Mouse (Mus musculus) intestine, postnatal 0 days (tissue): Measurements from ENCODE around the gene Gm13275. TPM values are rescaled to one million over a fixed set of nuclear protein-coding genes. Genes with fewer than 3 reads are reported as not detected.

Experiments used
- ATAC-seq: fragments of 200-750 bp; cut with Nextera tagmentation; 2 replicates; pipeline ENCODE4 v1.8.0; 2017; ENCODE audit warnings: mild to moderate bottlenecking, moderate TSS enrichment, moderate library complexity
- H3K27ac ChIP-seq: fragments of 300-500 bp; sonication (generic); 2 replicates; pipeline ENCODE4 v1.5.1; 2014; ENCODE audit warnings: mild to moderate bottlenecking, low read depth, low read length, moderate library complexity
- H3K27me3 ChIP-seq: fragments of 300-500 bp; sonication (generic); replicated peaks from 2 replicates; pipeline ENCODE4 v1.6.1; 2014; ENCODE audit warnings: low read length, mixed read lengths; ENCODE audit not compliant: control insufficient read depth, insufficient read depth
- H3K36me3 ChIP-seq: fragments of 300-500 bp; sonication (generic); 2 replicates; pipeline ENCODE4 v1.6.1; 2014; ENCODE audit warnings: mild to moderate bottlenecking, moderate library complexity; ENCODE audit not compliant: control insufficient read depth, insufficient read depth
- H3K4me1 ChIP-seq: fragments of 300-500 bp; sonication (generic); replicated peaks from 2 replicates; pipeline ENCODE4 v1.6.1; 2014; ENCODE audit warnings: antibody characterized with exemption, low read length, mixed read lengths; ENCODE audit not compliant: control insufficient read depth, insufficient read depth
- H3K4me2 ChIP-seq: fragments of 300-500 bp; sonication (generic); replicated peaks from 2 replicates; pipeline ENCODE4 v1.6.1; 2014; ENCODE audit warnings: low read depth, mild to moderate bottlenecking, moderate library complexity
- H3K4me3 ChIP-seq: fragments of 300-500 bp; sonication (generic); 2 replicates; pipeline ENCODE4 v1.5.1; 2014; ENCODE audit warnings: low read depth, low read length
- H3K9ac ChIP-seq: fragments of 300-500 bp; sonication (generic); 2 replicates; pipeline ENCODE4 v1.6.1; 2014; ENCODE audit warnings: mild to moderate bottlenecking, low read depth, low read length
- H3K9me3 ChIP-seq: fragments of 300-500 bp; sonication (generic); 2 replicates; pipeline ENCODE4 v1.6.1; 2016; ENCODE audit warnings: mixed run types; ENCODE audit not compliant: control insufficient read depth
- CTCF ChIP-seq: sonication (generic); IDR thresholded peaks from 2 replicates; pipeline ENCODE4 v1.5.1; 2016; ENCODE audit warnings: low read depth, mild to moderate bottlenecking, control low read depth, antibody characterized with exemption, moderate library complexity
- WGBS: fragments of 180-500 bp; shearing (Covaris S2); extraction: QIAGEN DNeasy Blood & Tissue Kit; methylation state at CpG from one replicate; pipeline ENCODE4 v1.1.7; 2014; 5-methylcytosine and 5-hydroxymethylcytosine counted together
- polyA plus RNA-seq: library from polyadenylated mRNA; unstranded; fragments of >200 nt; fragmentation: Nextera tagmentation; extraction: Ambion mirVana; gene quantifications from 2 replicates; pipeline ENCODE4 v1.2.1, GENCODE M21; 2015

Gene Gm13275
- polyA plus RNA-seq, 1 experiment from 2014 or later = not detected

DNA sequence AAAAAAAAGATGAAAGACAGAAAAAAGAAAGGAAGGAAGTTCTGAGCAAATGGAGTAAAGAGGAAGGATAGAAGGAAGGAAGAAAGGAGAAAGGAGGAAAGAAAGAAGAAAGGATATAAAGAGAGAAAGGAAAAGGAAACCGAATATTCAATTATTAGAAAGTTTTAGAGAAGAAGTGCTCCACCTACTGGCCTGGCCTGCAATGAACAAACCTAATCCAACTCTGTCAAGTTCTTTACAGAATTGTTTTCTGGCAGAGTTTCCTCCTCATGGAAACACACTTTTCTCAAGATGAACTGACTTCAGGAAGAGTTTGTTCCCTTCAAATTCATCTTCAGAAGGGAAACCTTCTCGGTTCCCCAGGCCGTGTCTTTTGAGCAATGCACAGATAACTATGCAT, 44.5 kb downstream of the Gm13275 start:
- TF ChIP-seq CTCF = peak; percentile 64
- no peak overlapping the region for H3K4me3 ChIP-seq
- no peaks in the 10 kb centered on the region; the same call in 1 of the 2 replicates for H3K27me3 ChIP-seq
- H3K27ac ChIP-seq = no peak overlapping the region
- H3K4me1 ChIP-seq = no peaks in the 10 kb centered on the region
- no peak overlapping the region for H3K9ac ChIP-seq
- no peaks in the 10 kb centered on the region for H3K36me3 ChIP-seq
- H3K4me2 ChIP-seq = no peak overlapping the region
- no peaks in the 10 kb centered on the region for H3K9me3 ChIP-seq
- ATAC-seq = no peak
- 37% methylated on average over 3 of the region's 3 CpGs for whole genome bisulfite sequencing

DNA sequence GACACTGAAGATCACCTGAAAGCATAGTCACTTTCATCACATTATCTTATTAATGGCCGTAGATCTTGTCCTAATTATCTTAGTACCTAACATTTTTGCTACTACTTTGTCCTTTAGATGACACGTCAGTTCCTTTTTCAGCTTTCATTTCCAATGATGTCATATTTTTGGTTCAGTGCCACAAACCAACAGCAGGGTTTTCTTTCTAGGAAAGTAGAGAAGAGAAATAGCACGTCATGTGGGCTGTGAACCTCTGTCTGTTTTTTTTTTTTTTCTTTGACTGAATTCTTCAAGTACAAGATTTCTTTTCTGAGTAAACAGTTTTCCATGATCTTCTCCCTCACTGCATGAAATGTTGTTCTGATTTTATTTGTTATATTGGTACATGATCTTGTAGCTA, 45.8 kb downstream of the Gm13275 start:
- Histone ChIP-seq H3K4me3 (no peak overlapping the region), H3K4me2 (no peak overlapping the region), H3K9ac (no peak overlapping the region), H3K27ac (no peak overlapping the region), H3K36me3 (no peaks in the 10 kb centered on the region), H3K4me1 (no peaks in the 10 kb centered on the region), H3K9me3 (no peaks in the 10 kb centered on the region), H3K27me3 (no peaks in the 10 kb centered on the region; the same call in 1 of the 2 replicates)
- no peak for TF ChIP-seq CTCF
- ATAC-seq = no peak
- WGBS = 70% methylated on average over 3 of the region's 3 CpGs

DNA sequence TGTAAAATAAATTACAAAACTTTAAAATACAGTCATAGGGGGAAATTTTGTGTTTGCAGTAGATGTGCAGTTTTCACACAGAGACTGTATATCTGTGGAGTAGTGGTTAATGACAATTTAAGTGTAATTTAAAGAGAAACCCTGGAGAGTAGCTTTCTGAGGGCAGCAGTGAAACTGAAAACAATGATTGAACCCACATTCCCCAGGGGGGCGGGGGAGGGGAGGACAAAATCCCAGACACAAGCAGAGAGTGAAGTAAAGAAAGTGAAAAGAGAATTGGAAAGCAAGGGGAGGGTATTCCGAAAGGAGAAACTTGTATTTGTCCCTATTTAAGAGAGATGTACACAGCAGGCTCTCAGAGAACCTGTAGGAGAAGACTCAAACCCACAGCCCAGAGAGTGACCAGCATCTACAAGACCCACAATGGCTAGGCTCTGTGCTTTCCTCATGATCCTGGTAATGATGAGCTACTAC, 47.2 kb downstream of the Gm13275 start, which contains the start of gene Ifna4:
Ifna4 (plus strand) TSS at position 424 of the 474 bp plus-strand sequence.
- WGBS = 61% methylated on average over 2 of the region's 2 CpGs
- H3K27ac ChIP-seq = no peak within 1 kb of the TSS
- H3K4me2 ChIP-seq = no peak within 1 kb of the TSS
- H3K27me3 ChIP-seq = no peaks in the 10 kb centered on the region; the same call in 1 of the 2 replicates
- H3K9ac ChIP-seq = no peak within 1 kb of the TSS
- no peaks in the 10 kb centered on the region for H3K9me3 ChIP-seq
- no peak within 1 kb of the TSS for H3K4me3 ChIP-seq
- TF ChIP-seq CTCF = no peak
- no peaks in the 10 kb centered on the region for H3K4me1 ChIP-seq
- ATAC-seq = no peak
- H3K36me3 ChIP-seq = no peaks in the 10 kb centered on the region

Other genes starting within 250 kb of the Gm13275 start
- gene Ifna15, start 236.2 kb upstream of the Gm13275 start, polyA plus RNA-seq = not detected in 2 replicates
- not detected in 2 replicates for gene Ifna14, start 222.7 kb upstream of the Gm13275 start, polyA plus RNA-seq
- not detected in 2 replicates for gene Ifna9, start 202.1 kb upstream of the Gm13275 start, polyA plus RNA-seq
- gene Ifna12, start 191.1 kb upstream of the Gm13275 start, polyA plus RNA-seq = not detected in 2 replicates
- gene C87499, start 160.1 kb upstream of the Gm13275 start, polyA plus RNA-seq = not detected in 2 replicates
- not detected in 2 replicates for gene Ifna13, start 150.0 kb upstream of the Gm13275 start, polyA plus RNA-seq
- not detected in 2 replicates for gene Ifna16, start 117.6 kb upstream of the Gm13275 start, polyA plus RNA-seq
- gene Ifna2, start 110.6 kb upstream of the Gm13275 start, polyA plus RNA-seq = not detected in 2 replicates
- not detected in 2 replicates for gene Ifnab, start 103.1 kb upstream of the Gm13275 start, polyA plus RNA-seq
- 0.16 and 0.43 TPM in 2 replicates for gene Gm26566, start 72.7 kb upstream of the Gm13275 start, polyA plus RNA-seq
- 40.5 and 42.5 TPM in 2 replicates for gene Klhl9, start 72.0 kb upstream of the Gm13275 start, polyA plus RNA-seq
- not detected in 2 replicates for gene Gm13271, start 39.6 kb upstream of the Gm13275 start, polyA plus RNA-seq
- 0.20 TPM in 1 of 2 replicates, not detected in the other for gene Gm13283, start 34.4 kb upstream of the Gm13275 start, polyA plus RNA-seq
- gene Gm13290, start 20.7 kb upstream of the Gm13275 start, polyA plus RNA-seq = 0.13 TPM in 1 of 2 replicates, not detected in the other
- gene Gm13289, start 17.6 kb upstream of the Gm13275 start, polyA plus RNA-seq = not detected in 2 replicates
- not detected in 2 replicates for gene Gm13272, start 14.6 kb upstream of the Gm13275 start, polyA plus RNA-seq
- gene Ifnz, start 12.4 kb upstream of the Gm13275 start, polyA plus RNA-seq = 0.18 TPM in 1 of 2 replicates, not detected in the other
- gene Gm13276, start 8.8 kb upstream of the Gm13275 start, polyA plus RNA-seq = not detected in 2 replicates
- not detected in 2 replicates for gene Gm13277, start 5.9 kb upstream of the Gm13275 start, polyA plus RNA-seq
- gene Gm13278, start 2.9 kb upstream of the Gm13275 start, polyA plus RNA-seq = not detected in 2 replicates
- gene Gm13279, start 2.9 kb downstream of the Gm13275 start, polyA plus RNA-seq = not detected in 2 replicates
- gene Gm13285, start 5.2 kb downstream of the Gm13275 start, polyA plus RNA-seq = 0.37 and 0.42 TPM in 2 replicates
- gene Gm13287, start 8.8 kb downstream of the Gm13275 start, polyA plus RNA-seq = not detected in 2 replicates
- gene Gm13288, start 11.0 kb downstream of the Gm13275 start, polyA plus RNA-seq = not detected in 2 replicates
- gene Ifna7, start 21.7 kb downstream of the Gm13275 start, polyA plus RNA-seq = not detected in 2 replicates
- gene Ifna11, start 25.5 kb downstream of the Gm13275 start, polyA plus RNA-seq = not detected in 2 replicates
- gene Ifna6, start 32.9 kb downstream of the Gm13275 start, polyA plus RNA-seq = not detected in 2 replicates
- not detected in 2 replicates for gene Ifna5, start 41.0 kb downstream of the Gm13275 start, polyA plus RNA-seq
- gene Ifna4, start 47.4 kb downstream of the Gm13275 start, polyA plus RNA-seq = not detected in 2 replicates
- not detected in 2 replicates for gene Ifna1, start 55.6 kb downstream of the Gm13275 start, polyA plus RNA-seq
- not detected in 2 replicates for gene Ifne, start 85.7 kb downstream of the Gm13275 start, polyA plus RNA-seq